Mouse (Mus musculus) layer of hippocampus, adult 18-20 months (tissue): Measurements from ENCODE around the gene P2ry12. TPM values are rescaled to one million over a fixed set of nuclear protein-coding genes. Genes with fewer than 3 reads are reported as not detected.

Experiments
- DNase-seq, 2 experiments: peaks; one replicate each; pipeline ENCODE4 v3.0.0; 2022; ENCODE audit warnings: low spot score in 2 of 2
- total RNA-seq, 2 experiments: library from RNA; stranded (reverse); gene quantifications; 2 replicates each; pipeline ENCODE4 v1.2.3; 2021

P2ry12 gene
- total RNA-seq, 2 experiments from 2014 or later = 42.4 to 44.3 TPM

DNA sequence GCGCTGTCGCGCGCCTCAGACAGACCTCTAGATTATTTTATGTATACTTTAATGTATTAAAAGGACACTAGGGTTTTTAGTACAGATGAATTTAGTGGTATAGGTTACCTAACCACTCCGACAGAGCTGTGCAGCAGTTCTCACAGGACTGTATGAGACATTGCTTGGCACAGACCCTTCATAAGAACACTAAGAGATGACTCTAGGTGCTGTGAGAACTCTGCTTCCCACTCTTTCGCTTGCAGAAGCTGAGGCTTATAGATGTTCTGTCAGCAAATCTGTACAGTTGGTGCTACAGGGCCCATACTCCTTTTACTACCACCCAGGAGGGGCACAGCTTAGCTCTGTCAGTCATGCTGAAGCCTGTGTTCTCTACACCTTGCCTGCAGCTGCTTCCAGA is 71.0 kb downstream of the P2ry12 start:
- no peak for DNase-seq

DNA sequence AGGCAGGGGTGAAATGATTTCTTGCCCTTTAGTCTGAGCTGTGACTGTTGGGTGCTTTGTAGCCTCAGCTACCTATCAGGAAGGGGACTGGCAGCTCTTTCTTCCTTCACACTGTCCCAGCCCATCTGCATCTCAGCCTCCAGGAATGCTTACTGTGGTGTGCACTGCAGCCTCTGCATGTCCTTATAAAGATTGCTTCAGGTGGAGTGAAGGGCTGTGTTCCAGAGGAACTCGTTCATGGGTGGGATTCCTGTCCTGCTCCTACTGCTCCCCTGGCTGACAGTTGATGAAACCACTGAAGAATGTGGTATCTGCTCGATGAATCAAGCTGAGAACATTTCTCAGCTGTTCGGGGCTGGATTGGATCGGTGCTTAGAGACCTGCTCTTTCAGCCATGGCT is 75.3 kb downstream of the P2ry12 start:
- no peak for DNase-seq

- no peak for DNase-seq
Observed at GRCm38 (mm10) chr3:59185662-59186061, 77.0 kb downstream of the P2ry12 start.

DNA sequence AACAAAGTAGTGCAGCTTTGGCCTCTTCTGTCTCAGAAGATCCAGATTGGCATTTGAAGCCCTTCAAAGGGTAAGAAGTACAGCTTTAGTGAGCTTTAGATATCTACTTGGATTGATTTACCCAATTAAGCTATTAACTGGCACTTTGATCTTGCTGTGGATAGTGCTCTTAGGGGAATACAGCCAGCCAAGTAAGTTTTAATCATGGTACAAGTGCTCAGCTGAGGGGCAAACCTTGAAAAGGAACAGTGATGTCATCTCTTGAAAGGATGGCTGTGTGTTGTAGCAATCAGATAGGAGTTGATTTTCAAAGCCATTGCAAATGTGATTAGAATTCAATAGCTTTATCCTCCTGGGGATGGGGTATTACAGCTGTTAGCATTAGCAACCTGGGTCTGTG is 80.5 kb downstream of the P2ry12 start:
- DNase-seq = no peak

DNA sequence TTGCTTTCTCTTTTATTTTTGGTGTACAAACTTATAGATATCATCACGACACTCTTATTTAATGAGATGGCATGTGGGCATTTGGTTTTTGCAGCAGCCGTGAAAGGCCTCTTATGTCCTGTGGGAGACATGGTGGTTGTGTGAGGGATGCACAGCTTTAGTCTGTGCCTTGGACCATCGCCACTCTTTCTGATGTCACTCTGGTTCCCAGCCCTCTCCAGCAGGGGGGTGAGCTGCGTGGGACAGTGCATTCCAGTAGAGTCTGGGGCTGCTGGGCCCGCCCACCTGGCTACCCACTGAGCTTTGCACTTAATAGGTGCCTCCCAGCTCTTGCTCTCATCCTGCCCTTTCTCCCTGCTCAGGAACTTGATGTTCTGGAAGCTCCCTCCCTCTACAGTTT is 81.5 kb downstream of the P2ry12 start:
- DNase-seq = peak in 1 of 2 experiments; percentile 30

- no peak for DNase-seq
Observed at GRCm38 (mm10) chr3:59176871-59177270, 85.8 kb downstream of the P2ry12 start.

- DNase-seq = peak; percentile 37 to 67
Observed at GRCm38 (mm10) chr3:59175234-59175633, 87.4 kb downstream of the P2ry12 start.

- no peak for DNase-seq
Observed at GRCm38 (mm10) chr3:59174426-59175154, 88.1 kb downstream of the P2ry12 start.

DNA sequence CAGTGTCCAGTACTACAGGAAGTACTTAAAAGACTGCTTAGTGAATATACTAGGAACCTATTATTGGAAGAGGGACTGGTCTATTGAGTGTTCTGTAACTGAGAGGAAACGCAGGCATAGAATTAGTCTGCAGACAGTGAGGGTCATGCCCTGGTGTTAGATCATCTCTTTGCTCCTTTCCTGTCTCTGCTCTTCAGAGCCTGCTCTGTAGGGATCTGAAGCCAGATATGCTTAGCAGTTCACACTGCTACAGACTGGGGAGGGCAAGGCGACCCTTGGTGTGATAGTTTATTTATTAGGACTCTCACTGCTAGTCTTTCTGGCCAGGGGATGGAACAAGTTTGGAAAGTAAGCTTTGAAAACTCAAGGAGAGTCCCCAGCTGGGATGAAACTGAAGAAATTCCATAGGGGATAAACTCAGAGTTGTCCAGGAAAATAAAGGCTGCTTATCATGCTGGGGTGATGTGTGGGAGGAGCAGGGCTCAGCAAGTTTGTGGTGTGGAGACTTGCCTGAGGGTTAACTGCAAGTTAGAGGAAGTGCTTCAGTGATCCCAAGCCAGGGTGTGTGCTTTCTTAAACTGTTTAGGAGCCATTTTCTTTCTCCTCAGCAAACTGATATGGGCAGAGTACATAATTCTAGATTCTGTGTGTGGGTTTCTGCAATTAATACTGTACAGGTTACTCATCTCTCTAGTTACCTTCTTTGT is 92.6 kb downstream of the P2ry12 start:
- DNase-seq = no peak

GRCm38 (mm10) chr3:59169215-59169614 is 93.5 kb downstream of the P2ry12 start:
- no peak for DNase-seq

DNA sequence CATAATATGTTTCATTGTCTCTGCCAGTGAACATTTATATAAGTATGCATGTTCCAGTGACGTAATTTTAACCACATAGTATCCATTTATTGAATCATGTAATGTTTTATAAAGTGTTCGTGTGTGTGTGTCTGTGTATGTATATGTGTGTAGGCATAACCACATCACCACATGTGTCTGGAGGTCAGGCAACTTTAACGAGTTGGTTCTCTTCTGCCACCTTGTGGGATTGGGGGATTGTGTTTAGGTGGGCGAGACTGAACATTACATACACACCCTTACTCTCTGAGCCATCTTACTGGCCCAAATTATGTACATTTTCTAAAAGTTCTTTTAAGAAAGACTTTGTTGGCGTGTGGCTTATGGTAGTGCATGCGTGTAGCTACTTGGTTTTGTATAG is 94.2 kb downstream of the P2ry12 start:
- no peak for DNase-seq

- peak; percentile 20 to 60 for DNase-seq
Observed at GRCm38 (mm10) chr3:59167417-59168054, 95.1 kb downstream of the P2ry12 start.

Other genes with a start within 250 kb of the P2ry12 start
- not detected for gene Gpr171, start 161.1 kb downstream of the P2ry12 start, total RNA-seq
- 1 to 10 TPM; 1.4 to 2.0 TPM for gene P2ry14, start 109.3 kb downstream of the P2ry12 start, total RNA-seq
- gene Gpr87, start 67.8 kb downstream of the P2ry12 start, total RNA-seq = not detected
- gene P2ry13, start 52.0 kb downstream of the P2ry12 start, total RNA-seq = 1 to 10 TPM; 7.9 to 9.8 TPM
- 1 to 10 TPM; 1.5 to 2.1 TPM for gene Igsf10, start 81.5 kb upstream of the P2ry12 start, total RNA-seq